Mouse (Mus musculus) lung, embryonic 16.5 days (tissue): ENCODE results near the gene Sit1. TPM values are rescaled to one million over a fixed set of nuclear protein-coding genes. Genes with fewer than 3 reads are reported as not detected.
"Not testable (repeated sequence)": the region's sequence is repeated elsewhere in the genome, so short reads cannot be mapped to it uniquely, and the experiment has no call there.

Experiments used
- ATAC-seq: fragments of 200-750 bp; cut with Nextera tagmentation; 2 replicates; pipeline ENCODE4 v1.8.0; 2017; ENCODE audit warnings: low read depth, mild to moderate bottlenecking, moderate library complexity
- H3K27ac ChIP-seq: fragments of 300-500 bp; sonication (generic); 2 replicates; pipeline ENCODE4 v1.5.1; 2014; ENCODE audit warnings: mild to moderate bottlenecking, control low read depth, low read length
- H3K27me3 ChIP-seq: fragments of 300-500 bp; sonication (generic); 2 replicates; pipeline ENCODE4 v1.6.1; 2014; ENCODE audit warnings: low read depth, low read length, mixed read lengths; ENCODE audit not compliant: control insufficient read depth, insufficient read depth
- H3K36me3 ChIP-seq: fragments of 300-500 bp; sonication (generic); 2 replicates; pipeline ENCODE4 v1.6.1; 2014; ENCODE audit warnings: low read length; ENCODE audit not compliant: control insufficient read depth, insufficient read depth
- H3K4me1 ChIP-seq: fragments of 300-500 bp; sonication (generic); replicated peaks from 2 replicates; pipeline ENCODE4 v1.6.1; 2014; ENCODE audit warnings: low read length, mixed read lengths; ENCODE audit not compliant: control insufficient read depth, insufficient read depth
- H3K4me2 ChIP-seq: fragments of 300-500 bp; sonication (generic); 2 replicates; pipeline ENCODE4 v1.6.1; 2014; ENCODE audit warnings: low read depth, low read length, control low read depth
- H3K4me3 ChIP-seq: fragments of 300-500 bp; sonication (generic); 2 replicates; pipeline ENCODE4 v1.5.1; 2014; ENCODE audit warnings: mild to moderate bottlenecking, low read length, control low read depth
- H3K9ac ChIP-seq: fragments of 300-500 bp; sonication (generic); 2 replicates; pipeline ENCODE4 v1.6.1; 2014; ENCODE audit warnings: low read length, control low read depth
- H3K9me3 ChIP-seq: fragments of 300-500 bp; sonication (generic); 2 replicates; pipeline ENCODE4 v1.6.1; 2016; ENCODE audit warnings: low read length; ENCODE audit not compliant: control insufficient read depth
- WGBS: fragments of 180-500 bp; shearing (Covaris S2); extraction: QIAGEN DNeasy Blood & Tissue Kit; methylation state at CpG from one replicate; pipeline ENCODE4 v1.1.7; 2014; 5-methylcytosine and 5-hydroxymethylcytosine counted together
- polyA plus RNA-seq: library from polyadenylated mRNA; unstranded; fragments of >200 nt; fragmentation: Nextera tagmentation; extraction: Ambion mirVana; gene quantifications from 2 replicates; pipeline ENCODE4 v1.2.1, GENCODE M21; 2015

The Sit1 gene
- polyA plus RNA-seq, 1 experiment from 2014 or later, result 0.25 TPM

DNA sequence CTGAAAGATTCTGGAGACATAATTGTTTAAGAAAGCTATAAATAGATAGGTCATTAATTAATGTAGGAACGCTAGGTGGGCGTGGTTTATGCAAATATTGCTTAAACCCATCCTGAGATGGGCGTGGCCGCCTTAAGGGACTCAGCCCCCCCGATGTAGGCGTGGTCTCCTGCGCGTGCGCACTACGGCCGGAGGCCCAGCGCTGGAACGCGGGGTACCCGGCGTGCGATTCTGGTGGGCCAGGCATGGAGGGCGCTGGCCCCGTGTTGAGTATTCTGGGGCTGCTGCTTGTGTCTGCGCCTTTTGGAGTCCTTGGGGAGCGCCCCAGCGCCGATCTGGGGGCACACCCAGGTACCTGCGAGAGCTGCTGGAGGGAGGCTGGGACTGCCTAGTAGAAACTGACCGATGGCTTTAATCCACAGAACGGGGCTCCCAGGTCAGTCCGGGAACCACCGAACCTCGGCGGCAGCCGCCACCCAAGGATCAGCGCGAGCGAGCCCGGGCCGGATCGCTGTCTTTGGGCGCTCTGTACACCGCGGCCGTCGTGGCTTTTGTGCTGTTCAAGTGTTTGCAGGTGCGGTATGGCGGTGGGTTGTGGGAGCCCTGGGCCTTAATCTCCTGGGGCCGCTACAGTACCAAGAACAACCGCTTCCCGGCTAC lies 9.8 kb upstream of the Sit1 start:
- ATAC-seq, result peak; percentile 91
- Histone ChIP-seq H3K4me3 (peak overlapping the region; percentile 80), H3K9ac (peak overlapping the region; percentile 83), H3K4me1 (peaks cover 16% of the 10 kb centered on the region), H3K27me3 (no peaks in the 10 kb centered on the region), H3K27ac (peak overlapping the region; percentile 90), H3K4me2 (peak overlapping the region; percentile 67), H3K9me3 (no peaks in the 10 kb centered on the region), H3K36me3 (0 out of 2 replicates have a peak, but pooled peaks cover 6% of the 10 kb centered on the region)
- WGBS, result under 1% methylated on average over 47 of the region's 47 CpGs

DNA sequence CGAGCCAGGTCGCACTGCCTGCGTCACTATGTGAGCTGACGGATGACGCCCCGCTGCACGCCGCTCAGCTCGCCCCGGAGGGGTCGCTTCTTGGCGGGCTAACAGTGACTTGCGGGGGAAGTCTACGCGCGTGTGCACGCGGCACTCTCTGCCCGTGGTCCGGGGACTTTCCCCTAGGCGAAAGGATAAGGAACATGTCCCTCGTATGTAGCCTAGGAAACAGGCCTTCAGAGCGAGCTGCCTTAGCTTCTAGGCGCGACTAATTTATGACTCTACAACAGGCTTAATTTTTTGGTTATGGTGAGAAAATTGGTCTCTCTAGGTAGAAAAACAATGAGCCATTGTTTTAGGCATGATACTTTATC lies 9.3 kb upstream of the Sit1 start, which contains the start of gene Ccdc107:
Gene Ccdc107, plus strand, starts transcription at position 80 of the 365 bp plus-strand sequence.
- H3K9me3 ChIP-seq, result no peaks in the 10 kb centered on the region
- H3K9ac ChIP-seq, result peak within 1 kb of the TSS; percentile 83
- H3K27me3 ChIP-seq, result no peaks in the 10 kb centered on the region
- ATAC-seq, result peak; percentile 98
- peak within 1 kb of the TSS; percentile 67 for H3K4me2 ChIP-seq
- peaks cover 11% of the 10 kb centered on the region for H3K4me1 ChIP-seq
- H3K27ac ChIP-seq, result peak within 1 kb of the TSS; percentile 90
- peak within 1 kb of the TSS; percentile 80 for H3K4me3 ChIP-seq
- WGBS, result under 1% methylated on average over 25 of the region's 25 CpGs
- H3K36me3 ChIP-seq, result 0 out of 2 replicates have a peak, but pooled peaks cover 6% of the 10 kb centered on the region

DNA sequence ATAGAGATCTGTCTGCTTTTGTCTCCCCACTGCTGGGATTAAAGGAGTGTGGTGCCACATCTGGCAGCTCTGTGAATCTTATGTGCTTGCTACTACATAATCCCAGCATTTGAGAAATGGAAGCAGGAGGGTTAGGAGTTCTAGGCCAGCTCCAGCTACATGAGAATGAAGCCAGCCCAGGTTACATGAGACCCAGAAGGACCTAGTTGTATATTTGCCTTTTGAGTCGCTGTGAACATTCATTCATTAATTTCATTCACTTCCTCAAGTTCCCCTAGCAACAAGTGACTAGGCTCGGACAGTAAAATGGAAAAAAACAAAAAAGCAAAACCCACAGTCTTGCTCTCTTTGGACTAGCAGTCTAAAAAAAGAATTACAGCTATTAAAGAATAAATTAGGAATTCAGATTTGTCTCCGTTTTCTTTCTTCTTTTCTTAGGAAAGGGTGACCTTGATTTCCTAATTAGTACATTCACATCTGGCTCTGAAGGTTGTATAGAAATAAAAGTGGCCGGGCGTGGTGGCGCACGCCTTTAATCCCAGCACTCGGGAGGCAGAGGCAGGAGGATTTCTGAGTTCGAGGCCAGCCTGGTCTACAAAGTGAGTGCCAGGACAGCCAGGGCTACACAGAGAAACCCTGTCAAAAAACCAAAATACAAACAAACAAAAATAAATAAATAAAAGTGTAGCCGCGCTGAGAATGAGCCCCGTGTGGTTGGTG lies 8.7 kb upstream of the Sit1 start:
- H3K4me1 ChIP-seq, result peaks cover 6% of the 10 kb centered on the region
- H3K9ac ChIP-seq, result no peak overlapping the region
- peak overlapping the region; percentile 67 for H3K4me2 ChIP-seq
- no peaks in the 10 kb centered on the region for H3K9me3 ChIP-seq
- H3K27me3 ChIP-seq, result no peaks in the 10 kb centered on the region
- H3K27ac ChIP-seq, result peak overlapping the region; percentile 90; the same call in 1 of the 2 replicates
- H3K36me3 ChIP-seq, result 0 out of 2 replicates have a peak, but pooled peaks cover 6% of the 10 kb centered on the region
- peak overlapping the region; percentile 80 for H3K4me3 ChIP-seq
- no peak for ATAC-seq
- WGBS, result 41% methylated on average over 12 of the region's 12 CpGs

DNA sequence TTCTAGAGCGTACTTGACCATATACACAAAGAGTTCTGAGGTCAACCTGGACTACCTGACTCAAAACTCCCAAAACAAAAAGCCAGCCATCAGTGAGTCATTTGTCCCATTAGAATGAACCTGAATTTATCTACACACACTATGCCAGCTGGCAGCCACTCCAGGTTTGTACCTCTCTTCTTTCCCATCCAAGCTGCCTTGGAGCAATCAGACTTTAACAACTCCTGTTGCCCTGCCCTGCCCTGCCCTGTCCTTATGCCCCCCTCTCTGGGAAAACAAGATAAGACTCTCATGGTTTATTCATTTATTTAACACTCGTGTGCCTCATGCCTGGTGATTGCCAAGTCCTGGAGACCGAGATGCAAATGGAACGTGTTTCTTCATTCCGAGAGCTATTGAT lies 7.3 kb upstream of the Sit1 start:
- Histone ChIP-seq H3K9ac (no peak overlapping the region), H3K27me3 (no peaks in the 10 kb centered on the region), H3K4me3 (no peak overlapping the region), H3K4me2 (no peak overlapping the region), H3K27ac (no peak overlapping the region), H3K9me3 (no peaks in the 10 kb centered on the region), H3K4me1 (peaks cover 6% of the 10 kb centered on the region), H3K36me3 (no peaks in the 10 kb centered on the region)
- 63% methylated on average over 5 of the region's 5 CpGs for WGBS
- no peak for ATAC-seq

DNA sequence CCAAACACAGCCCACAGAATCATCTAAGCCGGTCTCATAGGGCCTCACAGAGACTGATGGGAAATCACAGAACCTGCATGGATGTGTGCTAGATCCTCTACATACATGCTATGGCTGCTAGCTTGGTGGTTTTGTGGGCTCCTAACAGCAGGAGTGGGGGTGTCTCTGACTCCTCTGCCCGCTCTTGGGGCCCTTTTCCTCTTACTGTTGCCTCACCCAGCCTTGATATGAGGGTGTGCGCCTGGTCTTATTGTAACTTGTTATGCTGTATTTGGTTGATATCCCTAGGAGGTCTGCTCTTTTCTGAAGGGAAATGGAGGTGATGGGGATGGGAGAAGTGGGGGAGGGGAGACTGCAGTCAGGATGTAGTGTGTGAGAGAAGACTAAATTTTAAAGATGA lies 6.1 kb upstream of the Sit1 start:
- WGBS, result 90% methylated on average over 3 of the region's 3 CpGs
- ATAC-seq, result no peak
- Histone ChIP-seq H3K27me3 (no peaks in the 10 kb centered on the region), H3K36me3 (no peaks in the 10 kb centered on the region), H3K27ac (no peak overlapping the region), H3K4me3 (no peak overlapping the region), H3K4me2 (no peak overlapping the region), H3K4me1 (peaks cover 6% of the 10 kb centered on the region), H3K9me3 (no peaks in the 10 kb centered on the region), H3K9ac (no peak overlapping the region)

DNA sequence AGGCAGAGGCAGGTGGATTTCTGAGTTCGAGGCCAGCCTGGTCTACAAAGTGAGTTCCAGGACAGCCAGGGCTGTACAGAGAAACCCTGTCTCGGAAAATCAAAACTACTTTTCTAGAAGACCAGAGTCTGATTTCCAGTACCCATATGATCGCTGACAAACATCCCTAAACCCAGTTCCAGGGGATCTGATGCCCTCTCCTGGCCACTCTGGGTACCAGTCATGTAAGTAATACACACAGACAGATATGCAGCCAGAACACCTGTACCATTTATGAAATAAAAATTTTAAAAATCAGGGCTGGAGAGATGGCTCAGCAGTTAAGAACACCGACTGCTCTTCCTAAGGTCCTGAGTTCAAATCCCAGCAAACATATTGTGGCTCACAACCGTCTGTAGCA lies 2.1 kb upstream of the Sit1 start:
- 81% methylated on average over 5 of the region's 5 CpGs for whole genome bisulfite sequencing
- H3K4me1 ChIP-seq, H3K27me3 ChIP-seq, H3K9me3 ChIP-seq, ATAC-seq, H3K4me3 ChIP-seq, H3K4me2 ChIP-seq, H3K36me3 ChIP-seq, H3K27ac ChIP-seq, H3K9ac ChIP-seq: not testable (repeated sequence)

DNA sequence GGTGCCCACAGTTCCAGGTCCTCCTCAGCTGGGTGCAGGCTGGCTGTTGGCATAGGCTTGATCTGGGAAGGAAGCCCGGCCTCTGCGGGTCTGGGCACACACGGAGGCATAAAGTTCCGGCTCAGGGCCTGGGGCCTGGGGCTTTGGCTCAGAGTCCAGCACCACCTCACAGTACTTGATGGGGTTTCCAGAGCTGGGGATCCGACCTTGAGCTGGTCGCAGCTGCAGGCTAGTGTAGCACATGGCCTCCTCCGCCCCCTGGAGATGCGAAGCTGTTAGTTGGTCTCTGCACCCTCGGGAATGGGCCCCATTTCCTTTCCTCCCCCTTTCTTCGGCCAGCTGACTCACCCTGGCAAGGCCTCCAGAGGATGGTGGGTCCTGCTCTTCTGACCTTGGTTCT lies 943 bp downstream of the Sit1 start:
- H3K9ac ChIP-seq, result no peak overlapping the region
- H3K27me3 ChIP-seq, result no peaks in the 10 kb centered on the region
- no peaks in the 10 kb centered on the region for H3K9me3 ChIP-seq
- H3K36me3 ChIP-seq, result no peaks in the 10 kb centered on the region
- no peak overlapping the region for H3K4me3 ChIP-seq
- no peak overlapping the region for H3K4me2 ChIP-seq
- WGBS, result 62% methylated on average over 10 of the region's 10 CpGs
- H3K27ac ChIP-seq, result no peak overlapping the region
- ATAC-seq, result no peak
- peaks cover 3% of the 10 kb centered on the region; the same call in 1 of the 2 replicates for H3K4me1 ChIP-seq

DNA sequence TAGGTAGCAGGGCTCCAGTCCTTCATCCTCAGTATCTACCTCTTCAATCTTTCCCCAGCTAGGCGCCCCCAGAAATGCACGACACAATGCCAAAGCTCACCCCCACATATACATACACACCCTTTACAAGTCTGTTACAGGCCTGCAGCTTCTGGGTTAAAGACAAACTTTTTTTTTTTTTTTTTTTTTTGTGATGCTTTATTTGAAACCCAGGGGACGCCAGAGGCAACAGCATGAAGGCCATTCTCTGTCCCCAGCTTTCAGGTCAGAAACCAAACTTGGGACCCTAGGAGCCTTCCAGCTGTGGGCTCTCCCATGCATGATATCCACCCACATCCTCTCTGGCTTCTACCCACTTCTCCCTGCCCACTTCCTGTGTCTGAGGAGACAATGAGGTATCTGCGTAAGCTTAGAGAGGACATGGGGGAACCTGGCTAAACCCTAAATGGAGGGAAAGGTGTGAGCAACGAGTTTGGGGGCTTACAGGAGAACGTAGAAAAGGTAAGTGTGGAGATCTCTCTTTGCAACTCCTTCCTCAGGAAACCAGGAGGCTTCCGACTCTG lies 1.6 kb downstream of the Sit1 start:
- Histone ChIP-seq H3K4me2 (no peak overlapping the region), H3K27me3 (no peaks in the 10 kb centered on the region), H3K4me1 (peaks cover 3% of the 10 kb centered on the region; the same call in 1 of the 2 replicates), H3K27ac (no peak overlapping the region), H3K9me3 (no peaks in the 10 kb centered on the region), H3K4me3 (no peak overlapping the region), H3K9ac (no peak overlapping the region), H3K36me3 (no peaks in the 10 kb centered on the region)
- WGBS, result 60% methylated on average over 7 of the region's 7 CpGs
- ATAC-seq, result no peak

DNA sequence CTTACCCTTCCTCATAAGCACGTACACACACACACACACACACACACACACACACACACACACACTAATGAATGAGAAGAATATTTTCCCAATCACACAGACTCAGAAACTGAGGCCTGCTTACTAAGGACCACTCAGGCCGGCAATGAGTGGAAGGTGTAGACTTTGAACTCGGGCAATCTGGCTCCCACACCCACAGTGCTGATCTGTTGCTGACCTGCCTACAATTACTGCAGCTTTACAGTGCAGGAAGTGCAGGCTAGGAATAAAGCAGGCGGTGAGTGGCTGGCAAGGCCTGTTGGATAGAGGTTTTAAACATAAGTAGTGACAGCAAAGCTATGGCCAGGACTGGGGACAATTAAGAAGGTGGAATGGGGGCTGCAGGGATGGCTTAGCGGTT lies 2.5 kb downstream of the Sit1 start:
- no peaks in the 10 kb centered on the region for H3K36me3 ChIP-seq
- ATAC-seq, result no peak
- no peak overlapping the region for H3K9ac ChIP-seq
- WGBS, result 77% methylated on average over 5 of the region's 5 CpGs
- no peak overlapping the region for H3K4me3 ChIP-seq
- no peak overlapping the region for H3K4me2 ChIP-seq
- peaks cover 3% of the 10 kb centered on the region; the same call in 1 of the 2 replicates for H3K4me1 ChIP-seq
- no peaks in the 10 kb centered on the region for H3K27me3 ChIP-seq
- H3K27ac ChIP-seq, result no peak overlapping the region
- no peaks in the 10 kb centered on the region for H3K9me3 ChIP-seq
